Mouse (Mus musculus): ENCODE results near the gene Axin2. TPM values are rescaled to one million over a fixed set of nuclear protein-coding genes. Genes with fewer than 3 reads are reported as not detected.
A peak's percentile ranks its signal among the peaks of the same experiment; 100 is the strongest.
"Not testable (repeated sequence)": the region's sequence is repeated elsewhere in the genome, so short reads cannot be mapped to it uniquely, and the experiment has no call there.

Gene Axin2
- polyA plus RNA-seq (2015; fragmentation: Nextera tagmentation; extraction: Ambion mirVana) = 7.2 and 7.7 TPM in 2 replicates

GRCm38 (mm10) chr11:108920158-108920635 is at the start of gene Axin2:
Gene Axin2 (plus strand): TSS chr11:108920349.
- Histone ChIP-seq H3K4me2 (ENCODE audit: low read length) (peak within 1 kb of the TSS; percentile 93), H3K36me3 (ENCODE audit: control insufficient read depth, insufficient read depth, low read length) (no peaks in the 10 kb centered on the region), H3K4me3 (ENCODE audit: low read length) (peak within 1 kb of the TSS; percentile 93), H3K9me3 (ENCODE audit: control insufficient read depth, low read length) (no peaks in the 10 kb centered on the region), H3K4me1 (ENCODE audit: control insufficient read depth, insufficient read depth, low read depth, low read length) (peaks cover 37% of the 10 kb centered on the region), H3K27ac (ENCODE audit: low read depth, low read length) (peak within 1 kb of the TSS; percentile 99), H3K9ac (ENCODE audit: low read depth, low read length) (peak within 1 kb of the TSS; percentile 89), H3K27me3 (replicated peaks; ENCODE audit: control insufficient read depth, insufficient read depth, low read length) (no peaks in the 10 kb centered on the region)
- WGBS = under 1% methylated on average over 50 of the region's 53 CpGs
- ATAC-seq = peak; percentile 89

- H3K9ac ChIP-seq (ENCODE audit: low read depth, low read length); ATAC-seq; H3K27ac ChIP-seq (ENCODE audit: low read depth, low read length); H3K9me3 ChIP-seq (ENCODE audit: control insufficient read depth, low read length); H3K36me3 ChIP-seq (ENCODE audit: control insufficient read depth, insufficient read depth, low read length); H3K4me1 ChIP-seq (ENCODE audit: control insufficient read depth, insufficient read depth, low read depth, low read length); H3K4me3 ChIP-seq (ENCODE audit: low read length); H3K27me3 ChIP-seq (replicated peaks; ENCODE audit: control insufficient read depth, insufficient read depth, low read length); H3K4me2 ChIP-seq (ENCODE audit: low read length): not testable (repeated sequence)
- WGBS = 83% methylated on average over 1 of the region's 1 CpGs
Measured at GRCm38 (mm10) chr11:108871284-108871683, 48.9 kb upstream of the Axin2 start.

GRCm38 (mm10) chr11:108871748-108872147 is 48.4 kb upstream of the Axin2 start:
- Histone ChIP-seq H3K4me1 (ENCODE audit: control insufficient read depth, insufficient read depth, low read depth, low read length) (no peaks in the 10 kb centered on the region), H3K27ac (ENCODE audit: low read depth, low read length) (no peak overlapping the region)
- WGBS = 90% methylated on average over 3 of the region's 3 CpGs

GRCm38 (mm10) chr11:108876633-108877205 is 43.4 kb upstream of the Axin2 start:
- H3K27ac ChIP-seq (ENCODE audit: low read depth, low read length) = no peak overlapping the region
- H3K36me3 ChIP-seq (ENCODE audit: control insufficient read depth, insufficient read depth, low read length) = no peaks in the 10 kb centered on the region
- H3K4me1 ChIP-seq (ENCODE audit: control insufficient read depth, insufficient read depth, low read depth, low read length) = no peaks in the 10 kb centered on the region
- no peak overlapping the region for H3K4me2 ChIP-seq (ENCODE audit: low read length)
- no peaks in the 10 kb centered on the region for H3K9me3 ChIP-seq (ENCODE audit: control insufficient read depth, low read length)
- no peaks in the 10 kb centered on the region for H3K27me3 ChIP-seq (replicated peaks; ENCODE audit: control insufficient read depth, insufficient read depth, low read length)
- H3K4me3 ChIP-seq (ENCODE audit: low read length) = no peak overlapping the region
- no peak for ATAC-seq
- no peak overlapping the region for H3K9ac ChIP-seq (ENCODE audit: low read depth, low read length)
- WGBS = 79% methylated on average over 7 of the region's 7 CpGs

More at GRCm38 (mm10) chr11:108871748-108872147, 48.4 kb upstream of the Axin2 start:
- Histone ChIP-seq H3K4me2 (ENCODE audit: low read length) (no peak overlapping the region), H3K9ac (ENCODE audit: low read depth, low read length) (no peak overlapping the region), H3K4me3 (ENCODE audit: low read length) (no peak overlapping the region), H3K9me3 (ENCODE audit: control insufficient read depth, low read length) (no peaks in the 10 kb centered on the region), H3K36me3 (ENCODE audit: control insufficient read depth, insufficient read depth, low read length) (no peaks in the 10 kb centered on the region), H3K27me3 (replicated peaks; ENCODE audit: control insufficient read depth, insufficient read depth, low read length) (no peaks in the 10 kb centered on the region)
- no peak for ATAC-seq

- H3K4me2 ChIP-seq (ENCODE audit: low read length) = no peak overlapping the region
- H3K36me3 ChIP-seq (ENCODE audit: control insufficient read depth, insufficient read depth, low read length) = no peaks in the 10 kb centered on the region
- no peaks in the 10 kb centered on the region for H3K4me1 ChIP-seq (ENCODE audit: control insufficient read depth, insufficient read depth, low read depth, low read length)
- no peak for ATAC-seq
- H3K27ac ChIP-seq (ENCODE audit: low read depth, low read length) = no peak overlapping the region
- no peaks in the 10 kb centered on the region for H3K9me3 ChIP-seq (ENCODE audit: control insufficient read depth, low read length)
- no peak overlapping the region for H3K9ac ChIP-seq (ENCODE audit: low read depth, low read length)
- H3K27me3 ChIP-seq (replicated peaks; ENCODE audit: control insufficient read depth, insufficient read depth, low read length) = no peaks in the 10 kb centered on the region
- no peak overlapping the region for H3K4me3 ChIP-seq (ENCODE audit: low read length)
- 76% methylated on average over 5 of the region's 5 CpGs for WGBS
Measured at GRCm38 (mm10) chr11:108877520-108877919, 42.6 kb upstream of the Axin2 start.

- Histone ChIP-seq H3K9ac (ENCODE audit: low read depth, low read length) (no peak overlapping the region), H3K27ac (ENCODE audit: low read depth, low read length) (no peak overlapping the region), H3K9me3 (ENCODE audit: control insufficient read depth, low read length) (no peaks in the 10 kb centered on the region), H3K36me3 (ENCODE audit: control insufficient read depth, insufficient read depth, low read length) (no peaks in the 10 kb centered on the region), H3K4me1 (ENCODE audit: control insufficient read depth, insufficient read depth, low read depth, low read length) (no peaks in the 10 kb centered on the region), H3K4me2 (ENCODE audit: low read length) (no peak overlapping the region), H3K4me3 (ENCODE audit: low read length) (no peak overlapping the region), H3K27me3 (replicated peaks; ENCODE audit: control insufficient read depth, insufficient read depth, low read length) (no peaks in the 10 kb centered on the region)
- ATAC-seq = no peak
- WGBS = 85% methylated on average over 4 of the region's 4 CpGs
Measured at GRCm38 (mm10) chr11:108880546-108880945, 39.6 kb upstream of the Axin2 start.

- no peaks in the 10 kb centered on the region for H3K4me1 ChIP-seq (ENCODE audit: control insufficient read depth, insufficient read depth, low read depth, low read length)
- H3K4me2 ChIP-seq (ENCODE audit: low read length) = no peak overlapping the region
- no peaks in the 10 kb centered on the region for H3K9me3 ChIP-seq (ENCODE audit: control insufficient read depth, low read length)
- no peak overlapping the region for H3K4me3 ChIP-seq (ENCODE audit: low read length)
- 88% methylated on average over 5 of the region's 5 CpGs for WGBS
- no peak overlapping the region for H3K27ac ChIP-seq (ENCODE audit: low read depth, low read length)
- H3K36me3 ChIP-seq (ENCODE audit: control insufficient read depth, insufficient read depth, low read length) = no peaks in the 10 kb centered on the region
- no peak for ATAC-seq
- no peak overlapping the region for H3K9ac ChIP-seq (ENCODE audit: low read depth, low read length)
- no peaks in the 10 kb centered on the region for H3K27me3 ChIP-seq (replicated peaks; ENCODE audit: control insufficient read depth, insufficient read depth, low read length)
Measured at GRCm38 (mm10) chr11:108881662-108882061, 38.5 kb upstream of the Axin2 start.

GRCm38 (mm10) chr11:108885276-108885896 is 34.8 kb upstream of the Axin2 start:
- Histone ChIP-seq H3K9me3 (ENCODE audit: control insufficient read depth, low read length) (no peaks in the 10 kb centered on the region), H3K4me1 (ENCODE audit: control insufficient read depth, insufficient read depth, low read depth, low read length) (peaks cover 6% of the 10 kb centered on the region), H3K36me3 (ENCODE audit: control insufficient read depth, insufficient read depth, low read length) (no peaks in the 10 kb centered on the region), H3K27ac (ENCODE audit: low read depth, low read length) (no peak overlapping the region), H3K4me2 (ENCODE audit: low read length) (no peak overlapping the region), H3K9ac (ENCODE audit: low read depth, low read length) (no peak overlapping the region), H3K4me3 (ENCODE audit: low read length) (no peak overlapping the region), H3K27me3 (replicated peaks; ENCODE audit: control insufficient read depth, insufficient read depth, low read length) (no peaks in the 10 kb centered on the region)
- 31% methylated on average over 19 of the region's 19 CpGs for WGBS
- no peak for ATAC-seq

GRCm38 (mm10) chr11:108886060-108886459 is 34.1 kb upstream of the Axin2 start:
- Histone ChIP-seq H3K4me1 (ENCODE audit: control insufficient read depth, insufficient read depth, low read depth, low read length) (peaks cover 12% of the 10 kb centered on the region), H3K4me2 (ENCODE audit: low read length) (no peak overlapping the region), H3K27me3 (replicated peaks; ENCODE audit: control insufficient read depth, insufficient read depth, low read length) (no peaks in the 10 kb centered on the region), H3K27ac (ENCODE audit: low read depth, low read length) (no peak overlapping the region), H3K36me3 (ENCODE audit: control insufficient read depth, insufficient read depth, low read length) (no peaks in the 10 kb centered on the region), H3K9me3 (ENCODE audit: control insufficient read depth, low read length) (no peaks in the 10 kb centered on the region), H3K4me3 (ENCODE audit: low read length) (no peak overlapping the region), H3K9ac (ENCODE audit: low read depth, low read length) (no peak overlapping the region)
- ATAC-seq = no peak
- WGBS = 76% methylated on average over 8 of the region's 8 CpGs
